Mouse (Mus musculus): Measurements from ENCODE around the gene Alx3. TPM values are rescaled to one million over a fixed set of nuclear protein-coding genes. Genes with fewer than 3 reads are reported as not detected.
A peak's percentile ranks its signal among the peaks of the same experiment; 100 is the strongest.

Alx3 gene
- polyA plus RNA-seq, 1 experiment from 2014 or later, result not detected

GRCm38 (mm10) chr3:107562591-107562990 lies 32.2 kb upstream of the Alx3 start:
- no peak for ATAC-seq (ENCODE audit: low FRiP score, low TSS enrichment)
- Histone ChIP-seq H3K9ac (replicated peaks; ENCODE audit: low read length) (no peak overlapping the region), H3K4me1 (ENCODE audit: insufficient read depth, low read length) (peaks cover 2% of the 10 kb centered on the region; the same call in 1 of the 2 replicates), H3K27ac (ENCODE audit: low read length) (no peak overlapping the region), H3K9me3 (ENCODE audit: low read length) (no peaks in the 10 kb centered on the region), H3K36me3 (ENCODE audit: insufficient read depth, low read length) (no peaks in the 10 kb centered on the region), H3K4me2 (replicated peaks; ENCODE audit: low read depth, low read length) (no peak overlapping the region), H3K4me3 (ENCODE audit: low read length) (no peak overlapping the region), H3K27me3 (ENCODE audit: insufficient read depth, low read length) (peaks cover 28% of the 10 kb centered on the region)
- 57% methylated on average over 4 of the region's 4 CpGs for WGBS

DNA sequence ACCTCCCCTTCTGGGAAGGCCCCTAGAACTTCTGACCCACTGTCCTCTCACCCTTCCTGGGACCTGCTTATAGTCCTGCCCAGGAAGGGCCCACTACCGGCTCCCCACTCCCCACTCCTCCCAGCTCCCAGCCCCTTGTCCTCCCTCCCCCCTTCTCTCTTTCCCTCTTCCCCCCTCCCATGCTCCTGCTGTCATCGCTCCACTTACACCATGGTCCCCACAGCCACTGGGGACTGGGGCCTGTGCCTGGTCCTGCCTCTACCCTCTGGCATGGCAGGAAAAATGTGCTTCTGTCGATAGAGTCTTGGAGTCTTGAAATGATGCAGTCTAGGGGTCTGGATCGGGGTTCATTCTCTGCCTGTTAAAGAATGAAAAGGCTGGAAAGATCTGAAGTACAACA lies 31.0 kb upstream of the Alx3 start:
- Histone ChIP-seq H3K27me3 (ENCODE audit: insufficient read depth, low read length) (peaks cover 29% of the 10 kb centered on the region), H3K4me2 (replicated peaks; ENCODE audit: low read depth, low read length) (no peak overlapping the region), H3K4me3 (ENCODE audit: low read length) (no peak overlapping the region), H3K4me1 (ENCODE audit: insufficient read depth, low read length) (peaks cover 2% of the 10 kb centered on the region; the same call in 1 of the 2 replicates), H3K36me3 (ENCODE audit: insufficient read depth, low read length) (no peaks in the 10 kb centered on the region), H3K27ac (ENCODE audit: low read length) (no peak overlapping the region), H3K9me3 (ENCODE audit: low read length) (no peaks in the 10 kb centered on the region), H3K9ac (replicated peaks; ENCODE audit: low read length) (no peak overlapping the region)
- ATAC-seq (ENCODE audit: low FRiP score, low TSS enrichment), result no peak
- WGBS, result 42% methylated on average over 4 of the region's 4 CpGs

GRCm38 (mm10) chr3:107565331-107565730 lies 29.5 kb upstream of the Alx3 start:
- 0 out of 2 replicates have a peak overlapping the region, but pooled peaks have one; percentile 12 for H3K9ac ChIP-seq (replicated peaks; ENCODE audit: low read length)
- H3K4me2 ChIP-seq (replicated peaks; ENCODE audit: low read depth, low read length), result no peak overlapping the region
- no peak overlapping the region for H3K27ac ChIP-seq (ENCODE audit: low read length)
- no peak for ATAC-seq (ENCODE audit: low FRiP score, low TSS enrichment)
- WGBS, result 17% methylated on average over 3 of the region's 3 CpGs
- H3K4me1 ChIP-seq (ENCODE audit: insufficient read depth, low read length), result peaks cover 2% of the 10 kb centered on the region; the same call in 1 of the 2 replicates
- no peaks in the 10 kb centered on the region for H3K36me3 ChIP-seq (ENCODE audit: insufficient read depth, low read length)
- no peaks in the 10 kb centered on the region for H3K9me3 ChIP-seq (ENCODE audit: low read length)
- peaks cover 31% of the 10 kb centered on the region for H3K27me3 ChIP-seq (ENCODE audit: insufficient read depth, low read length)
- H3K4me3 ChIP-seq (ENCODE audit: low read length), result no peak overlapping the region

GRCm38 (mm10) chr3:107567766-107568165 lies 27.1 kb upstream of the Alx3 start:
- H3K36me3 ChIP-seq (ENCODE audit: insufficient read depth, low read length), result no peaks in the 10 kb centered on the region
- no peak for ATAC-seq (ENCODE audit: low FRiP score, low TSS enrichment)
- H3K4me2 ChIP-seq (replicated peaks; ENCODE audit: low read depth, low read length), result no peak overlapping the region
- no peaks in the 10 kb centered on the region for H3K4me1 ChIP-seq (ENCODE audit: insufficient read depth, low read length)
- no peak overlapping the region for H3K9ac ChIP-seq (replicated peaks; ENCODE audit: low read length)
- H3K27ac ChIP-seq (ENCODE audit: low read length), result no peak overlapping the region
- no peaks in the 10 kb centered on the region for H3K9me3 ChIP-seq (ENCODE audit: low read length)
- H3K27me3 ChIP-seq (ENCODE audit: insufficient read depth, low read length), result peaks cover 27% of the 10 kb centered on the region; the same call in 1 of the 2 replicates
- H3K4me3 ChIP-seq (ENCODE audit: low read length), result no peak overlapping the region
- WGBS, result 69% methylated on average over 7 of the region's 7 CpGs

- no peaks in the 10 kb centered on the region for H3K36me3 ChIP-seq (ENCODE audit: insufficient read depth, low read length)
- no peak overlapping the region for H3K4me2 ChIP-seq (replicated peaks; ENCODE audit: low read depth, low read length)
- no peak overlapping the region for H3K9ac ChIP-seq (replicated peaks; ENCODE audit: low read length)
- H3K27ac ChIP-seq (ENCODE audit: low read length), result no peak overlapping the region
- no peaks in the 10 kb centered on the region for H3K9me3 ChIP-seq (ENCODE audit: low read length)
- H3K4me1 ChIP-seq (ENCODE audit: insufficient read depth, low read length), result no peaks in the 10 kb centered on the region
- no peak overlapping the region for H3K4me3 ChIP-seq (ENCODE audit: low read length)
- no peak for ATAC-seq (ENCODE audit: low FRiP score, low TSS enrichment)
- 57% methylated on average over 4 of the region's 4 CpGs for WGBS
- H3K27me3 ChIP-seq (ENCODE audit: insufficient read depth, low read length), result peaks cover 24% of the 10 kb centered on the region; the same call in 1 of the 2 replicates
These were observed 26.1 kb upstream of the Alx3 start for GRCm38 (mm10) chr3:107568721-107569120.

- ATAC-seq (ENCODE audit: low FRiP score, low TSS enrichment), result no peak
- no peak overlapping the region for H3K4me3 ChIP-seq (ENCODE audit: low read length)
- no peaks in the 10 kb centered on the region for H3K4me1 ChIP-seq (ENCODE audit: insufficient read depth, low read length)
- H3K4me2 ChIP-seq (replicated peaks; ENCODE audit: low read depth, low read length), result no peak overlapping the region
- no peak overlapping the region for H3K27ac ChIP-seq (ENCODE audit: low read length)
- no peak overlapping the region for H3K9ac ChIP-seq (replicated peaks; ENCODE audit: low read length)
- no peaks in the 10 kb centered on the region for H3K36me3 ChIP-seq (ENCODE audit: insufficient read depth, low read length)
- peaks cover 24% of the 10 kb centered on the region; the same call in 1 of the 2 replicates for H3K27me3 ChIP-seq (ENCODE audit: insufficient read depth, low read length)
- H3K9me3 ChIP-seq (ENCODE audit: low read length), result no peaks in the 10 kb centered on the region
- WGBS, result 61% methylated on average over 2 of the region's 2 CpGs
These were observed 23.6 kb upstream of the Alx3 start for GRCm38 (mm10) chr3:107571205-107571604.

GRCm38 (mm10) chr3:107576807-107577206 lies 18.0 kb upstream of the Alx3 start:
- Histone ChIP-seq H3K27me3 (ENCODE audit: insufficient read depth, low read length) (peaks cover 34% of the 10 kb centered on the region), H3K9me3 (ENCODE audit: low read length) (no peaks in the 10 kb centered on the region), H3K4me3 (ENCODE audit: low read length) (no peak overlapping the region), H3K9ac (replicated peaks; ENCODE audit: low read length) (no peak overlapping the region), H3K4me2 (replicated peaks; ENCODE audit: low read depth, low read length) (no peak overlapping the region), H3K4me1 (ENCODE audit: insufficient read depth, low read length) (no peaks in the 10 kb centered on the region), H3K36me3 (ENCODE audit: insufficient read depth, low read length) (no peaks in the 10 kb centered on the region), H3K27ac (ENCODE audit: low read length) (no peak overlapping the region)
- 77% methylated on average over 3 of the region's 3 CpGs for WGBS
- no peak for ATAC-seq (ENCODE audit: low FRiP score, low TSS enrichment)

GRCm38 (mm10) chr3:107577810-107578390 lies 16.9 kb upstream of the Alx3 start:
- Histone ChIP-seq H3K4me2 (replicated peaks; ENCODE audit: low read depth, low read length) (no peak overlapping the region), H3K9me3 (ENCODE audit: low read length) (no peaks in the 10 kb centered on the region), H3K27me3 (ENCODE audit: insufficient read depth, low read length) (peaks cover 43% of the 10 kb centered on the region), H3K27ac (ENCODE audit: low read length) (no peak overlapping the region), H3K4me1 (ENCODE audit: insufficient read depth, low read length) (peaks cover 4% of the 10 kb centered on the region), H3K4me3 (ENCODE audit: low read length) (no peak overlapping the region), H3K36me3 (ENCODE audit: insufficient read depth, low read length) (no peaks in the 10 kb centered on the region), H3K9ac (replicated peaks; ENCODE audit: low read length) (no peak overlapping the region)
- 0 out of 2 replicates have a peak, but pooled peaks have one; percentile 39 for ATAC-seq (ENCODE audit: low FRiP score, low TSS enrichment)
- 46% methylated on average over 3 of the region's 3 CpGs for WGBS

DNA sequence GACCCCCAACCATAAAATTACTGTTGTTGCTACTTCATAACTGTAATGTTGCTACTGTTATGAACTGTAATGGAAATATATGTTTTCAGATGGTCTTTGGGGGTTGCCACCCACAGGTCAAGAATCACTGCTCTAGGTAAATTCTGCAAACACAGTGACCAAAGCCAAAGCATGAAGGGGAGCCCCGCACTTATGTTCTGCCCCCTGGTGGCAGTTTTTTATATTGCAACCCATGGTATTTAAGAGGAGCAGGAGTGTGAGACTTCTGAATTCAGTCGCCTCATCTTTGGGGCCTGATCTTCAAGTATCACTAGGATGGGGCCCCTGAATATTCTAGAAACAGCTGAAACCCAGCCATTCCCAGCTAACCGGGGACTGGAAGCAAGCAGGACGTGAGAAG lies 15.4 kb upstream of the Alx3 start:
- Histone ChIP-seq H3K9ac (replicated peaks; ENCODE audit: low read length) (no peak overlapping the region), H3K9me3 (ENCODE audit: low read length) (no peaks in the 10 kb centered on the region), H3K4me3 (ENCODE audit: low read length) (no peak overlapping the region), H3K27ac (ENCODE audit: low read length) (no peak overlapping the region), H3K4me1 (ENCODE audit: insufficient read depth, low read length) (peaks cover 9% of the 10 kb centered on the region), H3K36me3 (ENCODE audit: insufficient read depth, low read length) (no peaks in the 10 kb centered on the region), H3K27me3 (ENCODE audit: insufficient read depth, low read length) (peaks cover 59% of the 10 kb centered on the region), H3K4me2 (replicated peaks; ENCODE audit: low read depth, low read length) (no peak overlapping the region)
- no peak for ATAC-seq (ENCODE audit: low FRiP score, low TSS enrichment)
- 5% methylated on average over 4 of the region's 4 CpGs for WGBS

DNA sequence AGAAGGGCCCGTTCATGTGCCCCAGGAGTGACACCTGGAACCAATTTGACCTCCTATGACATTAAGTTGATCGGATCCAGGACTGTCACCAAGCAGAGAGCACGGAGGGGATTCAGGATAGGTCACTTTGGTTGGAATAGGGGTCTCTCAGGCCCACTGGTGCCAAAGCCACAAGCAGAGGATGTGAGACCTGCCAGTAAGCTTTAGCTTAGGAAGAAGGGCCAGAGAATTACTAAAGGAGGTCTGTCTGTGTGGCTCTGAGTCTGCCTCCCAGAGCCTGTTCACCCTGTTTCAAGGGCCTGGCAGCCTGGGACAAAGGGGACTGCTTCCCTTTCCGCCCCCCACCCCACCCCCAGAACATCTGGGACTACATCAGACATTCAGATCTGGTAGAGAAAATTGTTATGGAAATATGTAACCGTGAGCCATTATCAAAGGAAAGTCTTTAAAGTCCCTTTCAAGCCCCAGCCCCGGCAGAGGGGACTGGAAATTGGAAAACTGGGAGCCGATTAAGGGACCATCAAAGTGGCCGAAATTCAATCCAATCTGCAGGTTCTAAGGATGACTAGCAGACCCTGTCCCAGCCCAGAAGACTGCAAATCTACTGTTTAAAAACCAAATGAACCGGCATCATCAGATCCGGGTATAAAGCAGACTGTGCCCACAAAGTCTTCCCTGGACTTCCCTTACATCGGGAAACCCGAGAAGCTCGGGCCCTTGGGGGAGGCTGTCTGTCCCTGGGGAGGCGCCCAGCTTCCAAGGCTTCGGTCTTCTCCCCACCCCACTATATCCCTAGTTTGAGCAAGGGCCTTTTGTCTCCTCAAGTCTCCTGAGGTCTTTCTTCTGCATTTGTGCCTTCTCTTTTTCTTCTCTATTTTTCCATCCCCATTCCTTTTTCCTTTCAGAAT lies 13.5 kb upstream of the Alx3 start:
- no peaks in the 10 kb centered on the region for H3K36me3 ChIP-seq (ENCODE audit: insufficient read depth, low read length)
- no peak overlapping the region for H3K27ac ChIP-seq (ENCODE audit: low read length)
- peaks cover 9% of the 10 kb centered on the region for H3K4me1 ChIP-seq (ENCODE audit: insufficient read depth, low read length)
- no peaks in the 10 kb centered on the region for H3K9me3 ChIP-seq (ENCODE audit: low read length)
- WGBS, result 4% methylated on average over 15 of the region's 15 CpGs
- no peak overlapping the region for H3K4me3 ChIP-seq (ENCODE audit: low read length)
- H3K4me2 ChIP-seq (replicated peaks; ENCODE audit: low read depth, low read length), result no peak overlapping the region
- ATAC-seq (ENCODE audit: low FRiP score, low TSS enrichment), result no peak
- H3K27me3 ChIP-seq (ENCODE audit: insufficient read depth, low read length), result peaks cover 78% of the 10 kb centered on the region
- no peak overlapping the region for H3K9ac ChIP-seq (replicated peaks; ENCODE audit: low read length)

Measured in kidney, embryonic 16.5 days (tissue).